Mouse (Mus musculus) kidney, adult 2 months (tissue): ENCODE measurements around the gene Samm50.

Experiments
- CTCF ChIP-seq: fragments of 200-500 bp; conservative IDR thresholded peaks from 2 replicates; pipeline ENCODE4 v1.5.1; 2011; ENCODE audit warnings: low read depth, mild to moderate bottlenecking, control low read depth, low read length, moderate library complexity, mixed read lengths; ENCODE audit not compliant: insufficient read depth, insufficient read length
- POLR2A ChIP-seq: fragments of 200-500 bp; IDR thresholded peaks from one replicate; pipeline ENCODE4 v1.6.1; 2011; ENCODE audit warnings: low read depth, low read length, control low read depth

- TF ChIP-seq CTCF: no peak
- no peak for TF ChIP-seq POLR2A
Measured at GRCm38 (mm10) chr15:84166818-84167217, 25.2 kb upstream of the Samm50 start.
